Mouse (Mus musculus): ENCODE measurements around the gene Inpp5d.
"Not testable (repeated sequence)": the region's sequence is repeated elsewhere in the genome, so short reads cannot be mapped to it uniquely, and the experiment has no call there.

Inpp5d gene

GRCm38 (mm10) chr1:87658937-87659617, 39.0 kb downstream of the Inpp5d start:
- no peak for DNase-seq

- no peak for DNase-seq
These were observed 39.5 kb downstream of the Inpp5d start for GRCm38 (mm10) chr1:87659618-87659960.

- DNase-seq: no peak
These were observed 40.6 kb downstream of the Inpp5d start for GRCm38 (mm10) chr1:87660740-87661139.

GRCm38 (mm10) chr1:87663992-87664391, 43.9 kb downstream of the Inpp5d start:
- no peak for DNase-seq

- no peak for DNase-seq
These were observed 46.9 kb downstream of the Inpp5d start for GRCm38 (mm10) chr1:87667006-87667405.

- no peak for DNase-seq
These were observed 48.2 kb downstream of the Inpp5d start for GRCm38 (mm10) chr1:87668300-87668699.

- no peak for DNase-seq
These were observed 51.4 kb downstream of the Inpp5d start for GRCm38 (mm10) chr1:87671483-87671882.

- no peak for DNase-seq
These were observed 53.9 kb downstream of the Inpp5d start for GRCm38 (mm10) chr1:87673822-87674604.

- no peak for DNase-seq
These were observed 55.9 kb downstream of the Inpp5d start for GRCm38 (mm10) chr1:87676006-87676405.

- no peak for DNase-seq
These were observed 59.0 kb downstream of the Inpp5d start for GRCm38 (mm10) chr1:87679089-87679488.

- DNase-seq: no peak
These were observed 60.8 kb downstream of the Inpp5d start for GRCm38 (mm10) chr1:87680950-87681349.

GRCm38 (mm10) chr1:87682473-87682872, 62.4 kb downstream of the Inpp5d start:
- not testable (repeated sequence) for DNase-seq

- DNase-seq: no peak
These were observed 64.0 kb downstream of the Inpp5d start for GRCm38 (mm10) chr1:87684071-87684470.

GRCm38 (mm10) chr1:87684791-87685190, 64.7 kb downstream of the Inpp5d start:
- no peak for DNase-seq

GRCm38 (mm10) chr1:87686351-87686750, 66.2 kb downstream of the Inpp5d start:
- no peak for DNase-seq

- DNase-seq: no peak
These were observed 66.9 kb downstream of the Inpp5d start for GRCm38 (mm10) chr1:87687009-87687408.

GRCm38 (mm10) chr1:87689661-87690341, 69.7 kb downstream of the Inpp5d start:
- no peak for DNase-seq

- no peak for DNase-seq
These were observed 76.2 kb downstream of the Inpp5d start for GRCm38 (mm10) chr1:87696358-87696757.

GRCm38 (mm10) chr1:87698010-87698409, 77.9 kb downstream of the Inpp5d start:
- no peak for DNase-seq

- no peak for DNase-seq
These were observed 79.9 kb downstream of the Inpp5d start for GRCm38 (mm10) chr1:87699890-87700448.

GRCm38 (mm10) chr1:87704230-87704629, 84.1 kb downstream of the Inpp5d start:
- DNase-seq: no peak

- DNase-seq: no peak
These were observed 86.2 kb downstream of the Inpp5d start for GRCm38 (mm10) chr1:87706361-87706760.

GRCm38 (mm10) chr1:87709020-87709419, 88.9 kb downstream of the Inpp5d start:
- DNase-seq: no peak

Measured in cerebellum, adult 9-11 months (tissue).